Mouse (Mus musculus): ENCODE data around the gene Arhgap11a.

- TF ChIP-seq CTCF (IDR thresholded peaks at IDR 0.05; ENCODE audit: insufficient read depth, low read length), result no peak
- no peak for TF ChIP-seq POLR2A (IDR thresholded peaks at IDR 0.05; ENCODE audit: borderline replicate concordance, extremely low read depth, low read depth, low read length)
These were observed 27.2 kb downstream of the Arhgap11a start for GRCm38 (mm10) chr2:113821176-113821734.

Data from lung, adult 2 months (tissue).